Mouse (Mus musculus) T-cell, adult 2 months (primary cell): ENCODE data around the gene Slc38a2.

Experiments
- DNase-seq: peaks from one replicate; pipeline ENCODE4 v3.0.0; 2022; ENCODE audit warnings: low spot score

Gene Slc38a2

DNA sequence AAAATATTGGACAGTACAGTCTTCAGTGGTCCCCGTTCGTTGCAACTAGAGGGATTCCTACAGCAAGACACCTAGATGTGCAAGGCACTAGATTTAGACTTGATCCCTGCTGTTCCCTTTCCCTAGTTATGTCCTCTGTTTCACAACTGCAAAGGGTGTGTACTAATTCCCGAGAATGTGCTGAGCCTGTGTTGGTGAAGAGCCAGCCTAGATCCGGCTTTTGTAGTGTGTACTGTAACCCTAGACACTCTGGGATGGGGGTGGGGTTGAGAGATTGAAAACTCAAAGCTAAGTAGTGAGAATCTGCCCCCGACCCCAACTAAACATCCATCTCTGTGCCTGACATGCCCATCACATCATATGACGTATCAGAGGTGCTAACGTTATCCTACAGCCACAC is 18.9 kb upstream of the Slc38a2 start:
- no peak for DNase-seq

DNA sequence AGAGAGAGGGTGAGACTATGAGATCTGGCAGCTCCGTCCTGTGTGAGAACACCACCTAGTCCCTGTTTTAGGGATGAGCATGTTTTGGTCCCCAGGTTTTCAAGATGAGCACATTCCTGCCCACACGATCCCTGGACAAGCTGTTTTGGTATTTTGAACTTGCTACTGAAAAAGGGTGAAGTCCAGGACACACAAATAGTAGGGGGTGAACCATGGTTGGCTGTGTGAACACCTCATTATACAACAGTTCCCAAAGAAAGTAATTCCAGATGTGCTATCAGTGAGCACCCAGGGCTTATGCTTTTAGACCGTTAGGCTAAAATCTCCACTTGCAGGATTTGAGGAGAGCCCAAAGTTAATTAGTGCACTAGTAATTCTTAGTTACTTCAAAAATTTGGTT is 17.7 kb upstream of the Slc38a2 start:
- no peak for DNase-seq

- no peak for DNase-seq
Measured at GRCm38 (mm10) chr15:96716371-96716770, 16.8 kb upstream of the Slc38a2 start.

- DNase-seq = no peak
Measured at GRCm38 (mm10) chr15:96715692-96716080, 16.2 kb upstream of the Slc38a2 start.

DNA sequence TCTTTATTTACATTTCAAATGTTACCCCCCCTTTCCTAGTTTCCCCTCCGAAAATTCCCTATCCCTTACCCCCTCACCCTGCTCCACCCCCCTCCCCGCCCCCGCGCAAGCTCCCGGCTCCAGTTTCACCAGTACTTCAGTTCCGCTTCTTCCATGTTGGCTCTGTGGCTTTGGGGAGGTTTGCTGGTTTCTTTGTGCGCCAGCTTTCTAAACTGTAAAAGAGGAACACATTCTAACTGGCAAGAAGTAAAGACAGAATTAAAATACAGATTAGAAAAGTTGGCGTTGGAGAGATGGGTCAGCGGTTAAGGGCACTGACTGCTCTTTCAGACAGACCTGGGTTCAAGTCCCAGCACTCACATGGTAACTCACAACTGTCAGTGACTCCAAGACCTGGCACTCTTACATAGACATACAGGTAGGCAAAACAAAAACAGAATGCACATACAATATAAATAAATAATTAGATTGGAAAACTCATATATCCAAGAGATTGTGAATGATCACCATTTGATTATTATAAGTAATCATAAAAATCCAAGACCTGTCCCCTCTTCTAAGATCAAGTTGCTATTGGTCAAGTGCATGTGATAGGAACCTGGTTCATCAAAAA is 15.7 kb upstream of the Slc38a2 start:
- DNase-seq = no peak

DNA sequence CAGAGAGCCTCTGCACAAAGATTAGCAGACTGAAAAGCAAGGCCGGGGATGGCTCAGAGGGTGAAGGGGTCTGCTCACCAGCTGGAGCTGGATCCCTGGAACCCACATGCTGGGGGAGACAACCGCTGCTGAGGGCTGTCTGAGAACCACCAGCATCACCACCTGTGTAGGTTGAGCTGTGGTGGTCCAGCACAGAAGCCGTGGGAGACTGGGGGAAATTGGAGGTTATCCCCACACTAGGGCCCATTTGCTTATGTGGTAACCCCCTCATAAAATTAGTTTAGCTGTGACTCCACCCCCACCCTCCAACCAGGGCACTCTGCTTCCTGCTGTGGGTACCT is 15.1 kb upstream of the Slc38a2 start:
- DNase-seq = peak; percentile 29

GRCm38 (mm10) chr15:96713758-96714675 is 14.5 kb upstream of the Slc38a2 start:
- DNase-seq = no peak

GRCm38 (mm10) chr15:96712338-96712737 is 12.8 kb upstream of the Slc38a2 start:
- DNase-seq = no peak

DNA sequence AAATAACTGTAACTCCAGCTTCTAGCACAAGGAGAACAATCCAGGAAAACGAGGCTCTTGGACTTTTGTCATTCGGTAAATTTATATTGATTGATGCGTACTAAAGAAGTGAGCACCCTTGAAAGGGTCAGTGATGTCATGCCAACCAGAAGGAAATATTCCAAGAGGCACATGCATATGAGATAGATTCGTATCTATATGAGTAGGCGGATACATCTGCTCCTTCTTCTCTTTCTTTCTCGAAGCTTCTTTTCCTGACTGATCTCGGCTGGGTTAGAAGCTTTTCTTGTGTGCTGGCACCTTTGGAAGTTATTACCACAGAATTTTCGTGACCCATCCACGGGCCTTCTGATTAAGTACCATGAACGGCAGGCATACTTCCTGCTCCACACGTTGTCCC is 12.1 kb upstream of the Slc38a2 start:
- DNase-seq = no peak

DNA sequence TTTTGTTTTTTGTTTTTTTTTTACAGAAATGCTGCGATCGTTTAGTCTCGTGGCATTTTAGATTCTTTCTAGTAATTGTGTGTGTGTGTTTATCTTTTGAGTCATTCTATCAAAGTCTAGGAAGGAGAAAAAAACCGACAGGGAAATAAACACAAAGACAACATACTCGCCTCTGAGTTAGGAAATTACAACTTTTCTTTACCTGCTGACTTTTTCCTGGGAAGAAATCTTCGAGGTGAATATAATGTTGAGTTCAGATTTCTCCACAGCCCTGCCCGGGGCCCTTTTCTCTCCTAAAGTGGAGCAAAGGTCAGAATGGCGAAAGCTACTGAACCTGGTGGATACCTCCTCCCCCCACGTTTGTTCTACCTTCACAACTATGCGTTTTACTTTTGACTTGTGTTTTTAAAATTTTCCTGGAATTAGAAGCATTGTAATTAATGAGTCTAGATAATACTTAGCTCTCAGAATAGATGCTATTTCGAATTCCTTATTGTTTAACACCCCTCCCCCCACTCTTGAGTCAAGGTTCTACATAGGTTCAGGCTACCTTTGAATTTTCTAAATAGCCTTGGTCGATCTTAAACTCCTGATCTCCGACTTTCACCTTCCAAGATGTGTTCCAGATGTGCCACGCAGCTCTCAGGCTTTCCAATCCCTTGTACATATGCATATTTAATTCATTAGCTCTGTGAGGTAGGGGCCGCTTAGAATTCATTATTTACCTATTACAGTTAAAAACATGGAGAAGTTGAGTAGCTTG is 11.0 kb upstream of the Slc38a2 start:
- DNase-seq = no peak

GRCm38 (mm10) chr15:96709491-96710351 is 10.2 kb upstream of the Slc38a2 start:
- DNase-seq = peak; percentile 98

GRCm38 (mm10) chr15:96708976-96709490 is 9.5 kb upstream of the Slc38a2 start:
- DNase-seq = no peak

GRCm38 (mm10) chr15:96708428-96708827 is 8.9 kb upstream of the Slc38a2 start:
- DNase-seq = no peak

GRCm38 (mm10) chr15:96707936-96708335 is 8.4 kb upstream of the Slc38a2 start:
- DNase-seq = no peak

- DNase-seq = no peak
Measured at GRCm38 (mm10) chr15:96702466-96703031, 3.0 kb upstream of the Slc38a2 start.

DNA sequence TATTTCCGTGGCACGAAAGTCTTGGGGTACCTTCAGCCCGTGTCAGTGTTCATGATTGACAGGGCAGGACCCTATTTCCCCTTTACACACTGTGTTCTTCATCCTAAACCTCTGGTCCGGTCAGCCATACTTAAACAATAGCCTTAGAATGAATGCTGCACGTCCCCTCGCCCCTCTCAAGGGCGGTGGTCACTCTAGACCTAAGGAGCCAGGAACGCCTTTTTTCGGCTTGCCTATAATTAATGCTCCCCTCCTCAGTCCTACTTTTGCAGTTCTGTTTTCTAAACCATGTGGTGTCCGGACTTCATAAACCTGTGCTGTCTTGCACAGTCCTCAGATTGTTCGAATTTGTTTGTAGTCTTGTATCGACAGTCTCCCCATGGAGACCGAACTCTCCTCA is 1.2 kb upstream of the Slc38a2 start:
- no peak for DNase-seq

GRCm38 (mm10) chr15:96698658-96699448 is 677 bp downstream of the Slc38a2 start:
- peak; percentile 87 for DNase-seq

DNA sequence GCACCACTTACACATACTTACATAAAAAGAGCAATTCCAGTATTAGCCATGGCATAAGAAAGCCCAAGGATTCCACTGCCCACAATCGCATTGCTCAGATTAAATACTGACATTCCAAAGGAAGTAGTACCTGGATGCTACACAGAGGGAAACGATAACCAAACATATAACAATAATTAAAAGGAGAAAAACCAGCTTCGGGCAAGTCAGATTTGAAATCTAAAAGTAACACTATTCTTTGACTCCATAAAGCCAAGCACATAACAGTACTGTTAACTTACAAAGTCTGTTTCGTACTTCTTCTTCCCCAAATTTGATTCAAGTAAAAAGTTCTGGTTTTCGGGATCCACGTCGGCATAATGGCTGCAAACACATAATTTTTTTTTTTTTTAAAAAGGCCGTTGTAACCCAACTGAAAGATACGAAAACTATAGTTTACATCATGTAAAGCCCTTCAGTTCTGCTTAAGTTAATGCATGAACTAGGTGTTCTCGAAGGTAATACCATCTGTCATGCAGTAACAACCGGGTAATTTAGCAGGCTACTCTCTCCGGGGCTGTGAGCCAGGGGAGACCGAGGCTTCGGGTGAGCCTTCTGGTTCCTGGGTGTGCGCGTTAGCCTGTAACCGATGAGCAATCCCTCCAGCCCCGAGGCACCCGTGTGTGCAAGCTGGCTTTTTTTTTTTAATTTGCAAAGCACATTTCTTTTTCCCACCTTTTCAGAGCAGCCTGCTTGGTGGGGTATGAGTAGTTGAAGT is 1.5 kb downstream of the Slc38a2 start:
- DNase-seq = no peak

- no peak for DNase-seq
Measured at GRCm38 (mm10) chr15:96696486-96697284, 2.8 kb downstream of the Slc38a2 start.
